Mouse (Mus musculus) E14TG2a.4 (cell line): ENCODE measurements around the gene H2-M5.
A peak's percentile ranks its signal among the peaks of the same experiment; 100 is the strongest.

Experiments used
- CTCF ChIP-seq: conservative IDR thresholded peaks from 2 replicates; pipeline ENCODE4 v1.5.1; 2014; ENCODE audit warnings: low read length
- NANOG ChIP-seq: IDR thresholded peaks from 2 replicates; pipeline ENCODE4 v1.6.1; 2014; ENCODE audit warnings: borderline replicate concordance, low read length, mixed read lengths
- POU5F1 ChIP-seq: IDR thresholded peaks from 2 replicates; pipeline ENCODE4 v1.6.1; 2014; ENCODE audit warnings: low read length, borderline replicate concordance

DNA sequence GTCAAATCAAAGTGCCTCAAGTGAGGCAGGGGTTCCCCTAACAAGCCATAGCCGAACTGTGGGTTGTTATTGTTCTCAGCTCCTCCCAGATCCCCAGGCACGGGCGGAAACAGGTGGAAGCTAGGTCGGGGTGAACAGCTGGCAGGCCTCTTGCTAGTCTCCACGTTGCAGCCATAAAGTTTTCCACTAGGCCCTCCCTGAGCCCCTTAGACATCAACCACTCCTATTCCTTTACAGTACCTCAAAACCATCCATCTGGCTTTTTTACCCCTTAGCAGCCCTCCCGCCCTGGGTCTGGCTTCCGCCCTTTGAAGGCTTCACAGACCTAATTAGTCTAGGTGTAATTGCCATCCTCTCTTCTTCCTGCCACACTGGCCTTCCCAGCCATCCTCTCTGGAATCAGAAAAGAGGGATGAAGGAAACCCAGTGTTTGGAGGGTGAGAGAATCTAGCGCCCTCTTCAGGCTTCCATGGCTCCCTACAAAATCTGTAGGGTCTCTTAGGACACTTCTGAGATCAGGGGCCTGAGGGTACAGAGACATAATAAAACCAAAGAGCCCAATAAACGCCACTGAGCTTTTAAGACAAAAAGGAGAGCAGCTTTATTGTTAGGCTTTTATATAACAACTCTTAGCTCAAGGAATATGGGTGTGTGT lies 45.1 kb downstream of the H2-M5 start:
- peak; percentile 74 for TF ChIP-seq CTCF
- no peak for TF ChIP-seq NANOG
- no peak for TF ChIP-seq POU5F1
